Mouse (Mus musculus) forebrain, embryonic 16.5 days (tissue): ENCODE results near the gene Csdc2. TPM values are rescaled to one million over a fixed set of nuclear protein-coding genes. Genes with fewer than 3 reads are reported as not detected.

ENCODE experiments used
- ATAC-seq: fragments of 200-750 bp; cut with Nextera tagmentation; 2 replicates; pipeline ENCODE4 v1.8.0; 2017; ENCODE audit warnings: mild to moderate bottlenecking, moderate library complexity
- H3K27ac ChIP-seq: fragments of 300-500 bp; sonication (generic); 2 replicates; pipeline ENCODE4 v1.5.1; 2014; ENCODE audit warnings: low read length, control low read depth
- H3K27me3 ChIP-seq: fragments of 300-500 bp; sonication (generic); replicated peaks from 2 replicates; pipeline ENCODE4 v1.6.1; 2014; ENCODE audit warnings: low read length; ENCODE audit not compliant: control insufficient read depth, insufficient read depth
- H3K36me3 ChIP-seq: fragments of 300-500 bp; sonication (generic); 2 replicates; pipeline ENCODE4 v1.6.1; 2014; ENCODE audit not compliant: control insufficient read depth, insufficient read depth
- H3K4me1 ChIP-seq: fragments of 300-500 bp; sonication (generic); replicated peaks from 2 replicates; pipeline ENCODE4 v1.6.1; 2014; ENCODE audit warnings: low read length; ENCODE audit not compliant: control insufficient read depth, insufficient read depth
- H3K4me2 ChIP-seq: fragments of 300-500 bp; sonication (generic); 2 replicates; pipeline ENCODE4 v1.6.1; 2014; ENCODE audit warnings: mild to moderate bottlenecking, low read length, control low read depth
- H3K4me3 ChIP-seq: fragments of 300-500 bp; sonication (generic); replicated peaks from 2 replicates; pipeline ENCODE4 v1.5.1; 2014; ENCODE audit warnings: mild to moderate bottlenecking, low read length, control low read depth
- H3K9ac ChIP-seq: fragments of 300-500 bp; sonication (generic); replicated peaks from 2 replicates; pipeline ENCODE4 v1.6.1; 2014; ENCODE audit warnings: low read depth, low read length, control low read depth
- H3K9me3 ChIP-seq: fragments of 300-500 bp; sonication (generic); 2 replicates; pipeline ENCODE4 v1.6.1; 2016; ENCODE audit warnings: low read length; ENCODE audit not compliant: control insufficient read depth
- WGBS: fragments of 180-500 bp; shearing (Covaris S2); extraction: QIAGEN DNeasy Blood & Tissue Kit; methylation state at CpG from one replicate; pipeline ENCODE4 v1.1.7; 2014; 5-methylcytosine and 5-hydroxymethylcytosine counted together
- polyA plus RNA-seq: library from polyadenylated mRNA; unstranded; fragments of >200 nt; fragmentation: Nextera tagmentation; extraction: Ambion mirVana; gene quantifications from 2 replicates; pipeline ENCODE4 v1.2.1, GENCODE M21; 2015

Csdc2 gene
- polyA plus RNA-seq, 1 experiment from 2014 or later, result 182 TPM

DNA sequence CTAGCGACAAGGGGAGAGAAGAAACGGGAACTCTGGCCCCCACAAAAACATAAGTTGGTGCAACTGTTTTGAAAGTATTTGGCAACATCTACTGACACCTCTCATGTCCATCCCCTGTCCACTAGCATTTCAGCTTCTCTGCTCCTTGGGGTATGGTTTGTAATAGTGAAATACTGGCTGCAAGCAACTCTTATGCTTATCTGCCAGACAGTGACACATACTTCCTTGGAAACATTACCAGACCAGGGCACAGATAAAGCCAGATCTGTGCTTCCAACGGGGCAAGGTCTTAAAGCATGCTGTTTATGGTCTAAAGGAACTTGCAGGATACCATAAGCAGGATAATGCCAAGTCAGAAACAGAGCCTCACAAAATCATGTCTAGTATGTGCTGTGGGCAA, 22.3 kb downstream of the Csdc2 start:
- H3K4me1 ChIP-seq, result peaks cover 12% of the 10 kb centered on the region
- ATAC-seq, result no peak
- H3K4me3 ChIP-seq, result no peak overlapping the region
- H3K9me3 ChIP-seq, result no peaks in the 10 kb centered on the region
- no peak overlapping the region for H3K9ac ChIP-seq
- H3K36me3 ChIP-seq, result peaks cover 3% of the 10 kb centered on the region; the same call in 1 of the 2 replicates
- WGBS, result 87% methylated on average over 3 of the region's 3 CpGs
- no peaks in the 10 kb centered on the region for H3K27me3 ChIP-seq
- no peak overlapping the region for H3K4me2 ChIP-seq
- H3K27ac ChIP-seq, result no peak overlapping the region

DNA sequence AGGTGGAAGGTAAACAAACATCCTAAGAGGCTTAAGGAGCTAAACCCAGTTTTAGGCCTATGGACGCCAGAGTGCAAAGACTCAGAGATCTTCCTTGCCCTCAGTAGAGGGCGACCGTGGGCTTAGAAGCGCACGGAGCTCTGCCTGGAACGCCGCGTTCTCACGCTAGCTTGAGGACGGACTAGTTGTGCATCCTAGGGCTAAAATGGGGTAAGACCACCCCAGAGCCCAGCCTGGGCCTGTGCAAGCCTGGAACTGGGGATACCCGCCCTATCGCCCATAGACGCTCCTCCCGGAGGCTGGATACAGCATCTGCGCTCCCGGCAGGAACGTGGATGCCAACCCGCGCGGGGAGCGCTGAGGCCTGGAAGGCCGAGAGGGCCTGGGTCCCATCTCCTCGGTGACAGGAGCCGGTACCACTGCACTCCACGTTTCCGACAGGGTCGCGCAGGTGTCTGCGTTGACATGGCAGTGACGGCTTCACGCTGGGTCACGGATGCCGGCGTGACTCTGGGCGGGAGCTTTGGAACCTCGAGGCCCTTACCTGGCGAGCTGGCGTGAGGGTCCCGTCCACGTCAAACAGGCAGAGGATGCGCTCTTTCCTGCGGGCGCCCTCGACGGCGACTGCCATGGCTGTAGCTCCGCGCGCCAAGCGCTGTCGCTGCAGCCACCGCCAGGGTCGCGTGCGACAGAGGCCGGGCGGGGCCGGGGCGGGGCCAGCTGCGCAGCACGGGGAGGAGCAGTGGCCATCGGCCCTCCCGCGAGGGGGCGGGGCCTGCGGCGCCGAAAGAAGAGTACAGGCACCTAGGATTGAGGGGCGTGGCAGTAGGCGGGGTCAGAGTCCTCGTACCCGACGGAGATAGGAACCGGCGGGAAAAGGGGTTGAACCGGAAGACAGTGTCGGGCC, 23.9 kb downstream of the Csdc2 start, which contains the start of gene Pmm1:
Gene Pmm1, minus strand, starts transcription at position 760 of the 907 bp plus-strand sequence.
- Histone ChIP-seq H3K36me3 (no peaks in the 10 kb centered on the region; the same call in 1 of the 2 replicates), H3K27ac (peak within 1 kb of the TSS; percentile 89), H3K4me2 (peak within 1 kb of the TSS; percentile 90), H3K27me3 (no peaks in the 10 kb centered on the region), H3K9me3 (no peaks in the 10 kb centered on the region), H3K9ac (peak within 1 kb of the TSS; percentile 73), H3K4me3 (peak within 1 kb of the TSS; percentile 60), H3K4me1 (peaks cover 12% of the 10 kb centered on the region)
- under 1% methylated on average over 74 of the region's 77 CpGs for WGBS
- peak; percentile 97 for ATAC-seq

DNA sequence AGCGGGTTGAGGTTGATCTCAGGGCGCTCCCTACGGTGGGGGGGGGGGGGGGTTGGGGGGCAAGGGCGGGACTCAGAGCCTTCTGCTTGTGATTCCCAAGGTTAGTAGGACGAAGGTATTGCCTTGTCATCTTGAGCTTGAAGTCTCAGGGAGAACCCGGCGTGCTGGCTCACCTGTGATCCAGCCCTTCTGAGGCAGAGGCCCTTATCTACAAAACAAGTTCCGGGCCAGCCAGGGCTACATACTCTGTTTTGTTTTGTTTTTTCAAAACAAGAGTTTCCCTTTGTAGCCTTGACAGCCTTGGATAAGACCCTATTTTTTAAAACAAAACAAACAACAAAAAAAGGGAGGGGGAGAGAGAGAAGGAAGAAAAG, 24.5 kb downstream of the Csdc2 start:
- H3K27me3 ChIP-seq, result no peaks in the 10 kb centered on the region
- H3K27ac ChIP-seq, result 0 out of 2 replicates have a peak overlapping the region, but pooled peaks have one; percentile 3
- H3K9me3 ChIP-seq, result no peaks in the 10 kb centered on the region
- ATAC-seq, result no peak
- peak overlapping the region; percentile 90 for H3K4me2 ChIP-seq
- peak overlapping the region; percentile 12; the same call in 1 of the 2 replicates for H3K9ac ChIP-seq
- H3K36me3 ChIP-seq, result no peaks in the 10 kb centered on the region
- under 1% methylated on average over 8 of the region's 8 CpGs for WGBS
- peaks cover 12% of the 10 kb centered on the region for H3K4me1 ChIP-seq
- H3K4me3 ChIP-seq, result peak overlapping the region; percentile 60

DNA sequence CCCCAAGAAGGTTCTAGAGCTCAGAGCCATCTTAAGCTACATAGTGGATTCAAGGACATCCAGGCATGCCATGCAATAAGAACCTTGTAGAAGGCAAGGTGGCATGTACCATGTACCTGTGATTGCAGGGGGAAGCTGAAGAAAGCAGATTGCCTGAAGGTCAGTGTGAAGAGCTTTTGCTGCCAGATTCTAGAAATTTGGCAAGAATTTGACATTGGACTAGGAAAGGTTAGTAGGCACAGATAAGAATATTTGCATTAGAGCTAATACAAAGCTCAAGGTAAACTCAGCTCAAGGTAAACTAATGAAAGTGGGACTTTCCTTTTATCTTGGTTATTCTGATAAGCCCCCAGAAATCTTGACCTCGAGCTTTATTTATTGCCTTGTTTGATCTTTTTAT, 27.7 kb downstream of the Csdc2 start:
- Histone ChIP-seq H3K9me3 (no peaks in the 10 kb centered on the region), H3K27ac (no peak overlapping the region), H3K4me3 (no peak overlapping the region), H3K4me1 (peaks cover 7% of the 10 kb centered on the region), H3K9ac (no peak overlapping the region), H3K36me3 (no peaks in the 10 kb centered on the region), H3K4me2 (no peak overlapping the region), H3K27me3 (no peaks in the 10 kb centered on the region)
- WGBS, result 83% methylated on average over 1 of the region's 1 CpGs
- no peak for ATAC-seq

DNA sequence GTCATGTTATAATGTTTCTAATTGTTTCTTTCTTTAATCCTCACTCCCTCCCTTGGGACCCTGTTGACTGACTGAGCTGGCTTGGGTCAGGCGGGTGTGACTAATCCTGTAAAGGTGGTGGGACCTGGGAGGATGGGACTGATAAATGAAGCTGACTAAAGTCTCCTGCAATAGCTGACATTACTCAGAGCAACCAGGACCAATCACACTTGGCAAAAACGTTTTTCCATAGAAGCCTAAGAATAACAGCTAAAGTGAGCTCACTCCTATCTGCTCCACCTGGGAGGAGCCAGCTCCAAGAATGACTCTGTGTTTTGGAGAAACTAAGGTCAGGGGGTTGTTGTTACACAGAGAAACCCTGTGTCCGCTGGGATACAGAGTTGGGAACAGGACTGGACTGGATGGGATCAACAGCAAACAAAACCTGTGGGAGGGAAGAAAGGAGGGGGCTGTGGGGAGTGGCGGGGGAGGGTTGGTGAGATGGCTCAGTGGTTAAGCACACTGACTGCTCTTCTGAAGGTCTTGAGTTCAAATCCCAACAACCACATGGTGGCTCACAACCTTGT, 28.5 kb downstream of the Csdc2 start:
- H3K27me3 ChIP-seq, result no peaks in the 10 kb centered on the region
- H3K4me3 ChIP-seq, result no peak overlapping the region
- H3K27ac ChIP-seq, result no peak overlapping the region
- WGBS, result 61% methylated on average over 4 of the region's 4 CpGs
- no peak overlapping the region for H3K4me2 ChIP-seq
- H3K4me1 ChIP-seq, result no peaks in the 10 kb centered on the region; the same call in 1 of the 2 replicates
- H3K36me3 ChIP-seq, result no peaks in the 10 kb centered on the region
- ATAC-seq, result no peak
- no peaks in the 10 kb centered on the region for H3K9me3 ChIP-seq
- H3K9ac ChIP-seq, result no peak overlapping the region

DNA sequence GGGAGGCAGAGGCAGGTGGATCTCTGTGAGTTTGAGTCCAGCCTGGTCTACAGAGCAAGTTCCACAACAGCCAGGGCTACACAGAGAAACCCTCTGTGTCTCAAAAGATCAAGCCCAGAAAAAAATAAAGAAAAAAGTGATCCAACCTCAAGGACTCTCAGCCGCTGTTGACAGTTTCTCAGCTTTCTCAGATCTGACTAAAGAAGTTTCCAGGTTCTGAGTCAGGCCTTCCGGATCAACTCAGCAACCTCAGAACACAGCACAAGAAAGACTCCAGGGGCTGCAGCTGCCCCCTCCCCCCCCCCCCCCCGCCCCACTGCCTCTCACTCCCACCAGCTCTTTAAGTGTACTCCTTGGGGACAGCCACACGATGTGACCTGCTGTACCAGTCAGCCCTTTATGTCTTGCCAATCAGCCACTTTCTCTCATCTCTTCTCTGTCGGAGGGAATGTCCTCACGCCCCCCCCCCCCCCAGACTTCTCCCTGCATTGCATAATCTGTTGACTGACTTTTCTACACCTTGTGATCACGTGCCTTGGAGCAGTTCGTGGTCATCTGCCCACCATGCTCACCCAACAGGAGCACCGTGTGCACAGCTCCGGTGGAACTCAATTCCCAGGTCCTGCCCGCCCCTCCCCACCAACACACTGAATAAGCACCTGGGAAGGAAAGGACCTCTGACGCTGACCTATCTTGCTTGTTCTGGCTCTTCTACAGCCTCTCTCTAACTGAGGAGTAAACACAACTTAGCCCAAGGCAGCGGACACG, 29.7 kb downstream of the Csdc2 start:
- WGBS, result 80% methylated on average over 13 of the region's 14 CpGs
- Histone ChIP-seq H3K36me3 (no peaks in the 10 kb centered on the region), H3K4me2 (no peak overlapping the region), H3K4me1 (no peaks in the 10 kb centered on the region), H3K9ac (no peak overlapping the region), H3K4me3 (no peak overlapping the region), H3K9me3 (no peaks in the 10 kb centered on the region), H3K27ac (no peak overlapping the region), H3K27me3 (no peaks in the 10 kb centered on the region)
- ATAC-seq, result no peak

DNA sequence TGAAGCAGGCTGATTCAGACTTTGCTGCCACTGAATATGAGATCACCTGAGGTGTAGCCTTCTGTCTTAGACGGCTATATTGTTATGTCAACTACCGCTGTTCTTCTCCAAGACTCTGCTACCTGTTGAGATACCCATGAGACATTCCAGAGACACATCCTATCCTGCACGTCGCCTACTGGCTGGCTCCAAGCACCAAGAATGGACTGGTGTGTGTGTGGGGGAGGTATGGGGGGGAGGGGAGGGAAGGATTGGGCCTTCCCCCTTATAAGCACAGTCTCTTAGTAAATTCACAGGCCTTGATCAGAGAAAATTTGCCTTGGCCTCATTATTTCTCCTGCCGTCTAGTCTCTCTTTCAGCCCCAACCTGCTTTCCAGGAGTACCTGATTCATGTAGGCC, 31.3 kb downstream of the Csdc2 start:
- Histone ChIP-seq H3K4me2 (no peak overlapping the region), H3K27ac (no peak overlapping the region), H3K9ac (no peak overlapping the region), H3K9me3 (peaks cover 3% of the 10 kb centered on the region; the same call in 1 of the 2 replicates), H3K27me3 (no peaks in the 10 kb centered on the region), H3K4me3 (no peak overlapping the region), H3K36me3 (no peaks in the 10 kb centered on the region), H3K4me1 (no peaks in the 10 kb centered on the region)
- ATAC-seq, result no peak
- 86% methylated on average over 5 of the region's 5 CpGs for whole genome bisulfite sequencing

DNA sequence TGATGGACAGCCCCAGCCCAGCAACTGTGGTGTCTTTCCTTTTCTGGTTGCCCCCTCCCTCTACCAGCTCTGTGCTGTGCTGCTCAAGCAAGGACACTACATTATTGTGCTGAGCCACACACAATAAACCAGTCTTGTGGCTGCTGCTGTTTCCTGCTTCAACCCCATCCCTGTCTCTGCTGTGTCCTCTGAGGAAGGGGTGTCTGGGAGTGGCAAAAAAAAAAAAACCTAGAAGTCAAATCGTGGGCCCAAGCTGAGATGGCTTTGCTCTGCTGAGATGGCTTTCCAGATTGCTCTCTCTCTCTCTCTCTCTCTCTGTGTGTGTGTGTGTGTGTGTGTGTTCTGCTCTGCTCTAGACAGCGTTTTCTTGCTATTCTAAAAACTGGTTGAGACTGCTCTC, 31.9 kb downstream of the Csdc2 start:
- H3K36me3 ChIP-seq, result no peaks in the 10 kb centered on the region
- no peaks in the 10 kb centered on the region for H3K4me1 ChIP-seq
- no peak overlapping the region for H3K4me3 ChIP-seq
- no peaks in the 10 kb centered on the region for H3K27me3 ChIP-seq
- no peak overlapping the region for H3K9ac ChIP-seq
- 79% methylated on average over 2 of the region's 2 CpGs for WGBS
- ATAC-seq, result no peak
- no peak overlapping the region for H3K27ac ChIP-seq
- no peak overlapping the region for H3K4me2 ChIP-seq
- H3K9me3 ChIP-seq, result peaks cover 5% of the 10 kb centered on the region

DNA sequence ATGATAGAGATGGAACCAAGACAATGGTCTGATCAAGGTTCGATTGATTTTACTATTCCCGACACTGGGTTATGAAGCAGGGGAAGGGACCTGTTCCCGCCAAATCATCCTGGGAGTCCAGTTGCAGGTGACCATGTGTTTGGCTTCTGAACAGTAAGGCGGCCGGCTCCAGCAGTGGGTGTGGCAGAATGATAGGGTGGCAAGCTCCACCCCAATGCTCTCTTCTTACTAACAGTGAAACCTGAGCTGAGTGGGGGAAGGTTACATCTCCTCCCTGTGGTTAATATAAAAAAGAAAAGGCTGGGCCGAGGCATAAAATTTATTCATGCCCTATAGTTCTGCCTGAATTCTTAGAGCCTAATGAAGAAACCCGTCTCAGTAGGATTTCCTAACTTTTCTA, 32.6 kb downstream of the Csdc2 start:
- H3K9me3 ChIP-seq, result peaks cover 5% of the 10 kb centered on the region
- H3K27me3 ChIP-seq, result no peaks in the 10 kb centered on the region
- no peaks in the 10 kb centered on the region for H3K4me1 ChIP-seq
- no peak overlapping the region for H3K9ac ChIP-seq
- no peak for ATAC-seq
- H3K27ac ChIP-seq, result no peak overlapping the region
- no peak overlapping the region for H3K4me2 ChIP-seq
- H3K4me3 ChIP-seq, result no peak overlapping the region
- 68% methylated on average over 7 of the region's 7 CpGs for WGBS
- no peaks in the 10 kb centered on the region for H3K36me3 ChIP-seq
